Mouse (Mus musculus) granulocyte monocyte progenitor cell, adult 5-6 weeks (primary cell): ENCODE results near the gene Get4. TPM values are rescaled to one million over a fixed set of nuclear protein-coding genes. Genes with fewer than 3 reads are reported as not detected.

ENCODE experiments used
- ATAC-seq: replicated peaks from 2 replicates; pipeline ENCODE4 v1.8.0; 2016; ENCODE audit warnings: mild to moderate bottlenecking, moderate TSS enrichment, inconsistent platforms; ENCODE audit not compliant: poor library complexity, severe bottlenecking
- total RNA-seq, 2 experiments: library from RNA; stranded (forward) in 1 of 2; stranded (reverse) in 1 of 2; fragments of 200-712, 200-1000 nt in 1 of 2; fragments of >200 nt in 1 of 2; fragmentation: Nextera tagmentation in 1 of 2; gene quantifications; 2 replicates each; pipeline ENCODE4 v1.2.3; 2014 to 2017

The Get4 gene
- 43.8 and 51.8 TPM in 2 replicates for total RNA-seq (2014; fragmentation: Nextera tagmentation)
- 17.9 and 30.5 TPM in 2 replicates for total RNA-seq (2017)

DNA sequence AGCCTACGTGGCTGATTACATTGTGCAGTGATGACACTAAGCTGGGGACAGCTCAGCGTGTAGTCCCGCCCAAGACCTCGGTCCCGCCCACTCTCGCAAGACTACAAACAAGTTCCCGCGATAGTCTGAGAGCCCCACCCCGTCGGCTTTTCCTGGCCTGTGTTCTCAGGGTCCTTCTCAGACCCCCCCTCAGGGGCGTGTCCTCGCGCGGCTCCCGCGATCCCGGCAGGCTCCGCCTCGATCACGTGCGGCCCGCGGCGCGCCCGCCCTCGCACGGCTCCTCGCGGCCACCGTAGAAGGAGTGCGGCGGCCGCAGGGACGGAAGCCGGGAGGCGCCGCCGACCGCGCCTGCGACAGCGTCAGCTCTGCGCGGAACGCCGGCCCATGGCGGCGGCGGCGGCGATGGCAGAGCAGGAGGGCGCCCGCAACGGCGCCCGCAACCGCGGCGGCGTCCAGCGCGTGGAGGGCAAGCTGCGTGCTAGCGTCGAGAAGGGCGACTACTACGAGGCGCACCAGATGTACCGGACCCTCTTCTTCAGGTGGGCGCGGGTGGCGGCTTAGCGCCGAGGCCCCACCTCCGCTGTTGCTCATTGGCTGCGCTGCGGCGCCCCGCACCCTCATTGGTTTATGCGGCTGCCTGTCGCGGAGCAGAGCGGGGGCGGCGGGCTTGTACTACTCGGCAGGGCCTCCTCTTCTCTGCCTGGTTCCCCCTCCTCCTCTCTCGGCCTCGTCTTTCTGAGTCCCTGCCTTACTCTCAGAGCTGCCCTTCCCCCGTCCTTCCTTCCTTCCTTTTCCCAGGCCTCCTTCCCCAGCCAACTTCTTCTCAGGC lies at the start of gene Get4:
TSS of gene Get4 (plus strand) at position 244 of the 829 bp plus-strand sequence.
- ATAC-seq, result peak; percentile 83

DNA sequence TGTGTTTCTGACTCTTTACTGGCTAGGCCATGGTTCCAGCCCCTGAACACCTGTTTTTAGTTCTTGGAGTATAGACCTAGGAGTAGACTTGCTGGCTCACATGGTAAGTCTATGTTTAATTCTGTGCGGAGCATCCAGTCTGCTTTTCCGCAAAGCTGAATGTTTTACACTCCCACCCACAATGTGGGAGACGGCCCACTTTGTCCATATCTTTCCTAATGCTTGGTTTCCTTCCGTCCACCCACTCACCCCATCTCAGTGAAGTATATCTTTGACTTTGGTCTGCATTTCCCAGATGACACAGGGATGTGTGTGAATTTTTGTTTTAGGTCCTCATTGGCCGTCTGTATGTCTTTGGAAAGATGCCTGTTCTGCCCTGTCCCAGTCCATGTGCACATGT lies 48.8 kb upstream of the Get4 start:
- ATAC-seq, result no peak

DNA sequence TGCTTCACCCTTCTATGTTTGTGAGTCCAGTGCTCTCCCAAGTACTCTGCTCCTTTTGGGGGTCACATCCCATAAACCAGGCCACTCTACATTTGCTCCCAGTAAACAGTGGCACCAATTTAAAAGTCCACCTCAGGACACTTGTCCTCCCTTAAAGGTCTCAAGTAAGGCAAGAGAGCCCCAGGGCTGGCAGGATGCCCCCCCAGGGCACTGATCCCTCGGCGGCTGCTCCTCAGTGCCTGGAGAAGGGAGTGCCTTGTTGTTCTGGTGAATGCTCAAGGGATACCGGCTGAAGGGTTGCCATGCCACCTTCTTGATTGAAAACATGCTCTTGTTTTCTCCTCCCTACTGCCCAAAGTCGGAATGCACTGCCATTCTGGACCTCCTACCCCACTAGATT lies 46.0 kb upstream of the Get4 start:
- ATAC-seq, result no peak

DNA sequence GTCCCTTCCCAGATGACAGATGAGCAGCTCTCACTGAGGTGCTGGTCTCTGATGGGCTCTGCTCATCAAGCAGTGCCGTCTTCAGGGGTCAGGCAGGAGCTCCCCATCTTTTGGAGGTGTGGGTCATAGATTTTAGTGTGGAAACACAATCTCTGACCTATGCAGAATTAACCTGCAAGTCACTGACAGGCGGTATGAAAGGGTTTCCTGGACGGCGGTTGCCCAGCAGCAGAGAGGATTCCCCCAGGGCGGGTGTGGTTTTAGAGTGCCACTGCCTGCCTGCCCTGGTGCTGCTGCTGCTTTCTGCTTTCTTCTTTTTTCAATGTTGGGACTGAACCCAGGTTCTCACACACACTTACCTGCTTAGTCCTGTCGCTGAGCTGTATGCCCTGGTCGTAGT lies 45.6 kb upstream of the Get4 start:
- ATAC-seq, result no peak

DNA sequence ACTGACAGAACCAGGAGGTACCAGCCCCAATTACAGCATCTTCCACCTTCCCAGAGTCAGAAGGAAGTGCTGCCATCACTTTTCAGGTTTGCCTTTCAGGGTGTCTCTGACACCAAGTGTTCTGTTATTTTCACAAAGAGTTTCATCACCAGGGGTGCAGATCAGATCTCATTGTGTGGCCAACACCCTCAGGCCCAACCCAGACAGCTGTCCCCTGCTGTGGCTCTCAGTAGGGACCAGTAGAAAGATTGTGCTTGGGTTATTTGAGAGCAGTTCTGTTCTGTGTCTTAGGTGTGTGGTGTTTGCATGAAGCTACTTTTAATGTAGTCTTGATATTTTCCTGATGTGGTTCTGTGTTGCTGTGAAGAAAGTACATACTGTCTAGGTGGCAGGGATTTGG lies 43.9 kb upstream of the Get4 start:
- no peak for ATAC-seq

DNA sequence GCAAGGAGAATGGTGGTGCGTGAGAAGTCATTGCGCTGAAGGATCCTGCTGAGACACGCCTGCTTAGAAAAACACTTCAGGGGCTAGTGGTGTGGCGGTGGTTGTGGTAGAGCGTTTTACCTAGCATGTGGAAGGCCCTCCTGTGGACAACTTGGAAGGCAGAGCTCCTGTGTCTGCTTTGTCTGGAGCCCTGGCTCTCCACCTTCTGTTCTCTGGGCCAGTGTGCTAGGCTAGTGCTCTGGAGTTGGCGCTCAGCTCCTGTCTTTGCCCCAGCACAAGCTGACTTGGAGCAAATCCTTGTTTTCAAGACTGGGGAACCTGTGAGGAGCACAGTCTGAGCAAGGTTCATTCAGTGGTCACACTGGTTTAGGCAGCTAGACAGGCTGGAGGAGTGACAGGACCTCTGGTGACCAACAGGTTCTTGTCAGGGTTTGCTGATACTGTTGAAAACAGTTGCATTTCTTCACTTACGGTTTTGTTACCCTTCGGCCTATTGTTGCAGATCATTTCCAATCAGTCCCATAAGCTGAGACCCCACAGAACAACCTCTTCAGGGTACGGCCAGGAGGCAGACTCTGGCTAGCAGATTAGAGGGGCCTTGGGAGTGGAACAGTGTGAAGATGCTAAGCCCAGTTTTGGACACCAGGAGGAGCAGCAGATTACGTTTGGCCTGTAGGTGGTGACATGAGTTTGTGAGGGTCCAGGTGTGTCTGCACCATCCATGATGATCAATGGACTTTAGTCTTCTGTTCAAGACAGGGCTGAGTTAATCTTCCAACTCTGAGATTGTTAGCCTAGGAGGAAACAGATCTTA lies 43.0 kb upstream of the Get4 start:
- ATAC-seq, result peak; percentile 35

DNA sequence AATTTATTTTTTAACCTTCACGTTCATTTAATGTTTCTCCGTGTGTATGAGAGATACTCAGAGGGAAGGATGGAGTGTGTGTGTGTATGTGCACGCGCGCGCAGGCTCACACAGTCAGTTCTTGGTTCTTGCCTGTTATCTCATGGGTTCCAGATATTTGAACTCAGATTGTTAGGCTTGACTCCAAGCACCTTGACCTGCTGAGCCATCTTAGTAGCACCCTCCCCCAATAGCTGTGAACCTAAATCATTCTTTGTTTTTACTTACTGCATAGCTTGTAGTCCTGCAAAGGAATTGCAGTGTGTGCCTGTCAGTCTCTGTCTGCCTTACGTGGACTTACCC lies 42.5 kb upstream of the Get4 start:
- no peak for ATAC-seq

DNA sequence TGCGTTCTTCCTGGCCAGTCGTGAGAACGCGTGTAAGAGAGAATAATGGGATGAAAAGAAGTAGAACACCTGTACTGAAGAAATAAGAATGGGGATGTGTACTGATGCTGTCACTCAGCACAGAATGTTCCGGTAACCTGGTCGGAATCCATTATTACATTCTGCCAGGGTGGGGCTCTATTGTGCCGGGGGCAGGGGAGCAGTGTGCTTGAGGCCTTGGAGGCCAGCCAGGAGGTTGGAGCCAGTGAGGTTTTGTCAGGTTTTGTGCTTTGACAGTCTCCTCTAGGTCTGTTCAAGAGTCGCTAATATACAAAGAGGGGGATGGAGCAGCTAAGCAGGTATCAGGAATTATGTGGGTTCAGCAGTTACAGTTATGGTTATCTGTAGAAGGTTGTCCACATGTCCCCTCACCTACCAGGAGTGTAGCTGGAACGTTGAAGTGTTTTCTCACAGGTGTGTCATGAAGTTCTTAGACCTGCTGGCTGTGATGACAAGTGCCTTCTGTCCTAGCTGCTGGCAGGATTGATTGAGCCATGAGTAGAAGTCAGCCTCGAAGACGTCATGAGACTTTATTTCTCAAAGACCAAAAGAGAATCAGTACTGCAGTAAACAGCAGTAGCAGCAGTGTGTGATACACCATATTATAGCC lies 40.3 kb upstream of the Get4 start:
- ATAC-seq, result no peak

DNA sequence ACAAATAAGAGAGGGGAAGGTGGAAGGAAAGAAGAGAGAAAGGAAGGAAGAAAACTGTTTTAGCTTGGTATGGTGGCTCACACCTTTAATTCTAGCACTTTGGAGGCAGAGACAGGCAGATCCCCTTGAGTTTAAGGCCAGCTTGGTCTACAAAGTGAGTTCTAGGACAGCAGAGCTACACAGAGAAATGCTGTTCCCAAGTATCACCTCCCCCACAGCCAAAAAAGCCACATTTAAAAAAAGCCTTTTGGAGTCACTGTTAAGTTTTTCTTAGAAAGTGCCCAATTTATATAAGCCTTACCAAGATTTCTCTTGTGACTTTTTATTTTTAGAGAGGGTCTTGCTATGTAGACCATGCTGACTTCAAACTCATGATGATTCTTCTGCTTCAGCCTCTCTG lies 37.8 kb upstream of the Get4 start:
- no peak for ATAC-seq

DNA sequence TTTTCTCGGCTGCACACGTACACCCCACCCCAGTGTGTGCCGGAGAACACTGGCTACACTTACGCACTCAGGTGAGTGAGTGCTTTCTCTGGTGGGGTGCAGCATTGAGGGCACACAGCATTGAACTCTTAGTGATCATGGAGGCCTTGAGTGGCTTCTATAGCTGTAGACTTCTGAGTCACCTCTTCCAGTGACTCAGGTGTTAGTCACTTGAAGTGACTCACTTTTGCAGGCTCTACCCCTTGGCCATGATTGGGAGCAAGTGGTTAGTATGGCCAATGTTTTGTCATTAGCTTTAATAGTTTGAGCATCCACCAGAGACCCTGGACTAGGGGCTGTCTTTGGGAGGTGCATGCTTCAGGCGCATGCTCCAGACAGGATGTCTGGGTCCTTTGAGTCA lies 36.9 kb upstream of the Get4 start:
- ATAC-seq, result no peak

DNA sequence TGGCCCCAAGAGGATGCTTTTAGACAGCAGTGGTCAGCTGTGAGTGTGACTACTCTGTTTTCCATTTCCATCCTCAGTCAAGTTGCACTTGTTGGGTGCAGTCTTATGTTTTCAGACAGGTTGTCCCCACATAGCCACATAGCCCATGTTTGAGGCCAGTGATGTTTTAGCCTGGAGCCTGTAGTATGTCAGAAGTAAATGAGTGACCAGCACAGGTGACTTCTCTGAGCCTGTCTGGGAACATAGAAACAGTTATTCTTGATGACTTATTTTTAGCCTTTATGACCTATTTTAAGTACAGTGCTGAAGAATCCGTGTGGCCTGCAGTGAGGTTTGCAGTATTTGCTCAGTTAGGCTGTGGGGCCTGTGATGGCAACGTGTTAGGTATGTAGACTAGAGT lies 36.0 kb upstream of the Get4 start:
- no peak for ATAC-seq

DNA sequence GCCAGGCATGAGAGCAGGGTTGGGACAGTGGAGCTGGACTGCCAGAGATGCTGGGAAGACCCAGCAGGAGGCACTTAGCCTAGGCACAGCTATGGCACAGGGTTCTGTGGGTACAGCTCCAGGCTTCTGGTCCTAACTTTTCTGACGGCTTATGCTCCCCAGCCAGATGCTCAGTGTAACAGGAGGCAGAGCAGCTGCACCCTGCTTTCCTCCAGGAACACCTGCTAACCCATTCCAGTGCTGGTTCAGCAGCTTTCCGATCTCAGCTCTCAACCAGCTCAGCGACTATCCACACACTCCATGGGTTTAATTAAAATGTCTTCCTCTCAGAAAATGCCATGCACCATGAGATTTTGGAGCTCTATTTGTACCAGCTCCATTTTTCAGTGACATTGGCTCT lies 35.4 kb upstream of the Get4 start:
- ATAC-seq, result no peak

DNA sequence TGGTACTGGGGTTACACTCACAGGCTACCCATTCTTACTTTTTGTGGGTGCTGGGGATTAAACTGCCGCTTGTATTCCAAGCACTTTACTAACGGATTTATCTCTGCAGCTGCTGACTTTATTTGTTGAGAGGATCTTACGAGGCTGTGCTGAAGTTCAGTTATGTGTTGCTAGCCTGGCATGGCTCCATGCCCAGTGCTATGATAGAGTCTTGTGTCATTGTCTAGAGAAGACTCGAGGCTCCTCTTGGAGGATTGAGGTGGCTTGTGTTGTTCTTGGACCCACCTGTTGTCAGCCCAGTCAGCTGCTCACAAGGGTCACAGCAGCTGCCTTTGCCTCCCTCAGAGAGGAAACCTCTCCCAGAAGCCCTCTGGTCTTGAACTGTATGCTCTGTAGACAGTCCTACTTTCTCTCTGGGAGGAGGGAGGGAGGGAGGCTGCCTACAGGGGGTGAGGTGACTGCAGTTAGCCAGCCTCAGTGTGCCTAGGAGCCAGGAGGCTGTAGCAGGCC lies 32.1 kb upstream of the Get4 start:
- no peak for ATAC-seq

DNA sequence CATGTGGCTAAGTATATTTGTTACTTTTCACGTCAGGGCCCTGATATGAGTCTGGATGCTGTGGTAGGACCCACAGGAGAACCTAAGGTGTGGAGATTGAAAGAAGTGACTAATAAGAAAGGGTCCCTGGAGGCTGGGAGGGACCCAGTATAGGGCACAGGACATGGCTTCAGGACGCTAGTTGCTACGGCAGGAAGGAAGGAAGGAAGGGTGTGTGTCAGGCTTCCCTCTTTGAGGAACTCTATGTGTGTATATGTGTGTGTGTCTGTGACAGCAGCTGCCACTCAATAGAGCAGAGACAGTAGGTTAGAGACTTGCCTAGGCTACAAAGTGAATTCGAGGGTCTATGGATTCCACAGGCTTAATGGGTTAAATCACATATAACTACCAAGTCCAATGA lies 31.5 kb upstream of the Get4 start:
- no peak for ATAC-seq

DNA sequence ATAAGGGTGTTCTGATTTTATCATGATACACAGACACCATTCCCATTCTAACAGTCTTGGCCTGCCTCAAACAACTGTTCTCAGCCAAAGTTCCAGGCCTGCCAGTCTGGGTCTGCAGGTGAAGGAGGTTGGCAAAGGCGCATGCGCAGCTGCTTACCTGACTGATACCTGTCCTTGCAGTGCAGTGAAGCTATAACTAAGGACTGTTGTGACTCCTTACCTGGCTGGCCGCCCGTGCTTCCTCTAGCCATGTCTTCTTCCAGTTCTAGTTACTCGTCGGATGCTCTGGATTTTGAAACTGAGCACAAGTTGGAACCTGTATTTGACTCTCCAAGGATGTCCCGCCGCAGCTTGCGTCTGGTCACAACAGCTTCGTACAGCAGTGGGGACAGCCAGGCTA lies 28.8 kb upstream of the Get4 start:
- no peak for ATAC-seq

DNA sequence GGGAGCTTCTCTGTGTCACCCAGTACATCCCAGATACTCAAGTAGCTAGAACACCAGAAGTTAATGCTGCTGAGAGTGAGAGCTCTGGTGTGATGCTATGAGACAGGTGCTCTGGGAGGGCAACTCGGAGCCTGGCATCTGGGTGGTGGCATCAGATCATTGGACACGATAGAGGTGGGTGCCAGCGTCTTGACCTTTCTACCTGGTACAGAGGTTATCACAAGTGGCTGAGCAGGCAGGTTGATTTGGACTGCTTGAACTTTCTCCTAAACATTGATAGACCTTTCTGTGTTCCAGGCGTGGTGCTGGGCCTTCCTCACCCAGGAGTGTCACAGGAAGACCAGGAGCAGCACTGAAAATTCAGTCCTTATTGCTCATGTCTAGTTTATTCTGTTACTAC lies 24.9 kb upstream of the Get4 start:
- ATAC-seq, result no peak

DNA sequence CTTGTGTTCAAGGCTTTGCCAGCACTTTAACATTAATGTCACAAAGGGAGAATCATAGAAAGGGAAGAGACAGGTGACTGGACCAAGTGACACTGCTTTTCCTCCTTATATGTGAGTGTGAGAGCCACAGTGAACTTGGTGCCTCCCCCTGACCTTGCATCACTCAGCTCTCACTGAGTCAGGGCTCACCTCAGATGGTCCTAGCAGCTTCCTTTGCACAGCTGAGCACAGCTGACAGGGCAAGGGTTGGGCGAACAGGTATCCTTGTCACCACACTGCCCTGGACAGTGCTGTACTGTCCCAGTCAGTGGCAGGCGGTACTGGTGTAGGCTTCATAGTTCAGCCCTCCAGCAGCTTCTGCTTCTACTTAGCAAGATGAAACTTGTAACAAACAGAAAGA lies 24.5 kb upstream of the Get4 start:
- ATAC-seq, result no peak

DNA sequence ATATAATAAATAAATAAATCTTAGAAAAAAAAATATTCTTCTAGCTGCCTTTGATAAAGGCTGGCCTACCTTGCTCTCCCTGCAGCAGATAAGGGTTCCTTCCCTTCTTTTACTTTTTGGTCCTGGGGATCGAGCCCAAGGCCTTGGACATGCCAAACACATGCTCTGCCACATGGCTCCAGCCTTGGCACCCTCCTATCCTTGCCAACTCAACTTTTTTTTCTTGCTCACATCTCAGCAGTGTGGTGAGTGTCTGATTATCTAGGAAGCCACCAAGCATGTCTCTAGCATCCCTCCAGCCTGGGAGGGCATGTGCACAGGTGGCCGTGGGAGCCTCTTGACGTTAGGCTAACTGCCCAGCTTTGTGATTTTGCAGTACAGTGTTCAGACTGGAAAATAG lies 23.8 kb upstream of the Get4 start:
- ATAC-seq, result no peak

DNA sequence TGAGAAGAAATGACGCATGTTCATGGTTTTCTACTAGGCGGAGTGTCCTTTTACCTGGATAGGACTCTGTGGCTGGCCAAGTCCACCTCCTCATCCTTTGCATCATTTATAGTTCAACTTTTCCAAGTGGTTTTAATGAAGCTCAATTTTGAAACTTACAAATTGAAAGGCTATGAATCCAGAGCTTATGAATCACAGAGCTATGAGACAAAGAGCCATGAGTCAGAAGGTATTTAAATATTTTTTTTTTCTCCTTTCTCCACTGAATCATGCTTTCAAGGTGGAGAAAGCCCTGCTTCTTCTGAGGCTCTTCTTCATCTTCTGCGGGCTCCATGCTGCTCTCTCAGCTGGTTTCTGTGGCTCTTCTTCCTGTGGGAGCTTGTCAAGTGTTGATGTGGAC lies 22.4 kb upstream of the Get4 start:
- ATAC-seq, result no peak

DNA sequence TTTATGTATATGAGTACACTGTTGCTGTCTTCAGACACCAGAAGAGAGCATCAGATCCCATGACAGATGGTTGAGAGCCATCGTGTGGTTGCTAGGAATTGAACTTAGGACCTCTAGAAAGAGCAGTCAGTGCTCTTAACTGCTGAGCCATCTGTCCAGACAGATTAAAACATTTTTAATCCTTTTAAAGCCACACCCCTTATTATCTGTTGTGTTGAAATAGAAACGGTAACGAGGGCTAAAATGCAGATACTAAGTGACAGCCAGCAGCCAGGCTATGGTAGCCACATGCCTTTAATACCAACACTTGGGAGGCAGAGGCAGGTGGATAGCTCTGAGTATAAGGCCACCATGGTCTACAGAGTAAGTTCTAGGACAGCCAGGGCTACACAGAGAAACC lies 20.0 kb upstream of the Get4 start:
- ATAC-seq, result no peak

DNA sequence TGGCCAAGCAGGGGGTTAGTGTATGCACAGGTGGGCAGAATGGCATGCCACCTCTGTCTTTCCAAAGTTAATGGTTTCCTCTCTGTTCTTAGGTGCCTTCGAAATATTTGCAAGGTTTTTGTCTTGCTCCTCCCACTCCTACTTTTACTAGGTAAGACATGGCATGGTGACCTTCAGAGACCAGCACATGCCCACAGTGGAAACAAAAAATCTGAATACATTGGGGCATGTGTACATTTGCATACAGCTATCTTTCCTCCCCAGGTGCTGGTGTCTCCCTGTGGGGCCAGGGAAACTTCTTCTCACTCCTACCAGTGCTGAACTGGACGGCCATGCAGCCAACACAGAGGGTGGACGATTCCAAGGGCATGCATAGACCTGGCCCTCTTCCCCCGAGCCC lies 17.7 kb upstream of the Get4 start:
- ATAC-seq, result no peak
